Mouse (Mus musculus) G1E (cell line): Measurements from ENCODE around the gene Shb.

ENCODE experiments used
- CTCF ChIP-seq: IDR thresholded peaks from 2 replicates; pipeline ENCODE4 v1.5.1; 2012; ENCODE audit warnings: low read depth, low read length, inconsistent platforms, mixed read lengths
- GATA2 ChIP-seq: IDR thresholded peaks from 2 replicates; pipeline ENCODE4 v1.6.1; 2012; ENCODE audit warnings: low read depth, low read length, inconsistent platforms, borderline replicate concordance
- POLR2AphosphoS5 ChIP-seq: IDR thresholded peaks from 2 replicates; pipeline ENCODE4 v1.6.1; 2012; ENCODE audit warnings: low read depth, low read length, inconsistent platforms; ENCODE audit not compliant: insufficient replicate concordance
- TAL1 ChIP-seq: conservative IDR thresholded peaks from 2 replicates; pipeline ENCODE4 v1.6.1; 2012; ENCODE audit warnings: low read depth, low read length, inconsistent platforms, mixed read lengths

DNA sequence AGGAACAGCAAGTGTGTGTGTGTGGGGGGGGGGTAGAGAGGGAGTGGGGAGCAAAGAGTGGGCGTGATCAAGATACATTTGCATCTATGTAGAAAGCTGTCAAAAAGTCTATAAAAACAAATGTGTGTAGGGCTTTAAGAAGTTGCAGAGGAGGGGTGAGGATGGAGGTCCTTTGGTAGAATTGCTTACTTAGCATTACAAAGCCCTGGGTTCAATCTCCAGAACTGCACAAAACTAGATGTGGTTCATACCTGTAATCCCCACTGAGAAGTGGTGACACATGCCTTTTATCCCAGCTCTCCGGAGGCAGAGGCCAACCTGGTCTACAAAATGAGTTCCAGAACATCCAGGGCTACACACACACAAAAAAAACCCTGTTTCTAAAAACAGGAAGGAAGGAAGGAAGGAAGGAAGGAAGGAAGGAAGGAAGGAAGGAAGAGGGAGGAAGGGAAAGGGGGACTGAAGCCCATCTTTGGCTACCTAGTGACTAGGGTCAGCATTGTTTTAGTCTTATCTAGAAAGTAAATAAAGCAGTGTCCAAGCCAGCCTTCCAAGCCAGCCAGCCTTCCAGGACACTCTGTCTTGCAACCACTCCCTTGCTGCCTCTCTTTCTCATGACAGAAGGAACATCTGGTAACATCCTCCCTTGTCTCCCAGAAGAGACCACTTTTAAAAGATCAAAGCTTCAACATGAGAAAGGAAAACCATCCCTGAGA, 5.3 kb downstream of the Shb start:
- TF ChIP-seq CTCF (no peak), TAL1 (no peak), POLR2AphosphoS5 (no peak), GATA2 (no peak)
